Mouse (Mus musculus): Measurements from ENCODE around the gene Emp3. TPM values are rescaled to one million over a fixed set of nuclear protein-coding genes. Genes with fewer than 3 reads are reported as not detected.
"Not testable (repeated sequence)": the region's sequence is repeated elsewhere in the genome, so short reads cannot be mapped to it uniquely, and the experiment has no call there.

Gene Emp3
- total RNA-seq (2014; rRNA removed): 4.9 and 15.3 TPM in 2 replicates
- 33.4 and 45.2 TPM in 2 replicates for polyA plus RNA-seq (2015; fragmentation: Nextera tagmentation; extraction: Ambion mirVana)

DNA sequence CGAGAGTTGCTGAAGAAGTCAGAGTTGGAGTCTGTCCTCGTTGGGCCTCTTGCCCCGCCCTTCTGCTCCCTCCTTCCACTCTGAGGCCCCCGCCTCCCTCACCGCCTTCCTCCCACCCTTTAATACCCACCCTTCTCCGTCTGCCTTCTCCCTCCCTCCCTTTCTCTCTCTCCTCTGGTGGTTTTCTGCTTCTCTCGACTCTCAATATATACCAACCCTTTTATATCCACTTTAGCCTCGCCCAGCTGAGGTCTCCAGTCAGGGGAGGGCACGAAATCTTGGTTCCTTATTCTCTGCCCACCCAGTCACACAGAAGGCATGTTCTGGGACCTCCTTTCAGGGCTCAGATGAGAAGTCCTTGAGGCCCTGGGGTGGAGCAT is at the start of gene Emp3:
TSS of gene Emp3 (minus strand) at position 163 of the 380 bp plus-strand sequence.
- ATAC-seq: no peak
- WGBS: 48% methylated on average over 9 of the region's 9 CpGs
- TF ChIP-seq CTCF (IDR thresholded peaks at IDR 0.05; ENCODE audit: low read depth): no peak

GRCm38 (mm10) chr7:45956611-45957010 is 35.4 kb upstream of the Emp3 start:
- no peak overlapping the region for H3K4me3 ChIP-seq (ENCODE audit: low read length)
- WGBS: 74% methylated on average over 4 of the region's 4 CpGs

More for the DNA sequence above, at the start of gene Emp3:
- no peak for DNase-seq (ENCODE audit: low spot score)
- Histone ChIP-seq H3K4me3 (ENCODE audit: low read length) (peak within 1 kb of the TSS; percentile 7; the same call in 1 of the 2 replicates), H3K4me2 (ENCODE audit: low read depth, low read length) (peak within 1 kb of the TSS; percentile 28; the same call in 1 of the 2 replicates), H3K36me3 (ENCODE audit: insufficient read depth, low read length) (no peaks in the 10 kb centered on the region), H3K27me3 (ENCODE audit: insufficient read depth, low read length) (no peaks in the 10 kb centered on the region), H3K27ac (no peak within 1 kb of the TSS; the same call in 1 of the 2 replicates), H3K9ac (replicated peaks; ENCODE audit: low read length) (no peak within 1 kb of the TSS), H3K9me3 (ENCODE audit: low read length) (no peaks in the 10 kb centered on the region), H3K4me1 (ENCODE audit: insufficient read depth, low read length) (peaks cover 17% of the 10 kb centered on the region)

GRCm38 (mm10) chr7:45949061-45949460 is 27.9 kb upstream of the Emp3 start:
- Histone ChIP-seq H3K9me3 (ENCODE audit: low read length) (no peaks in the 10 kb centered on the region), H3K9ac (replicated peaks; ENCODE audit: low read length) (no peak overlapping the region), H3K27me3 (ENCODE audit: insufficient read depth, low read length) (no peaks in the 10 kb centered on the region), H3K27ac (no peak overlapping the region), H3K4me1 (ENCODE audit: insufficient read depth, low read length) (no peaks in the 10 kb centered on the region), H3K4me2 (ENCODE audit: low read depth, low read length) (no peak overlapping the region), H3K4me3 (ENCODE audit: low read length) (no peak overlapping the region), H3K36me3 (ENCODE audit: insufficient read depth, low read length) (no peaks in the 10 kb centered on the region)
- 64% methylated on average over 4 of the region's 4 CpGs for WGBS
- TF ChIP-seq CTCF (IDR thresholded peaks at IDR 0.05; ENCODE audit: low read depth): no peak
- no peak for DNase-seq (ENCODE audit: low spot score)
- no peak for ATAC-seq

More at GRCm38 (mm10) chr7:45956611-45957010, 35.4 kb upstream of the Emp3 start:
- Histone ChIP-seq H3K27me3 (ENCODE audit: insufficient read depth, low read length) (no peaks in the 10 kb centered on the region), H3K9me3 (ENCODE audit: low read length) (no peaks in the 10 kb centered on the region), H3K9ac (replicated peaks; ENCODE audit: low read length) (no peak overlapping the region), H3K4me1 (ENCODE audit: insufficient read depth, low read length) (no peaks in the 10 kb centered on the region), H3K36me3 (ENCODE audit: insufficient read depth, low read length) (no peaks in the 10 kb centered on the region), H3K27ac (no peak overlapping the region), H3K4me2 (ENCODE audit: low read depth, low read length) (no peak overlapping the region)
- no peak for DNase-seq (ENCODE audit: low spot score)
- no peak for TF ChIP-seq CTCF (IDR thresholded peaks at IDR 0.05; ENCODE audit: low read depth)
- ATAC-seq: no peak

DNA sequence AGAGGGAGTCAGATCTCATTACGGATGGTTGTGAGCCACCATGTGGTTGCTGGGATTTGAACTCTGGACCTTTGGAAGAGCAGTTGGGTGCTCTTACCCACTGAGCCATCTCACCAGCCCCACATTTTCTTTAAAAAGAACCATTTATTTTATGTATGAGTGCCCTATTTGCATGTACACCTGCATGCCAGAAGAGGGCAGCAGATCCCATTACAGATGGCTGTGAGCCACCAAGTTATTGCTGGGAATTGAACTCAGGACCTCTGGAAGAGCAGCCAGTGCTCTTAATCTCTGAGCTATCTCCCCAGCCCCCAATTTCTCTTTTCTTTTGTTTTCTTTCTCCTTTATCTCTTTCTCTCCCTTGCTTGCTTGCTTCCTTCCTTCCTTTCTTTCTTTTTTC is 22.1 kb upstream of the Emp3 start:
- H3K4me2 ChIP-seq (ENCODE audit: low read depth, low read length); H3K9ac ChIP-seq (replicated peaks; ENCODE audit: low read length); ATAC-seq; H3K36me3 ChIP-seq (ENCODE audit: insufficient read depth, low read length); H3K27ac ChIP-seq; H3K4me3 ChIP-seq (ENCODE audit: low read length); H3K27me3 ChIP-seq (ENCODE audit: insufficient read depth, low read length); DNase-seq (ENCODE audit: low spot score); H3K4me1 ChIP-seq (ENCODE audit: insufficient read depth, low read length); H3K9me3 ChIP-seq (ENCODE audit: low read length): not testable (repeated sequence)
- no CpG with 5 or more reads among the region's 1 CpGs for WGBS
- peak; percentile 49 for TF ChIP-seq CTCF (IDR thresholded peaks at IDR 0.05; ENCODE audit: low read depth)

DNA sequence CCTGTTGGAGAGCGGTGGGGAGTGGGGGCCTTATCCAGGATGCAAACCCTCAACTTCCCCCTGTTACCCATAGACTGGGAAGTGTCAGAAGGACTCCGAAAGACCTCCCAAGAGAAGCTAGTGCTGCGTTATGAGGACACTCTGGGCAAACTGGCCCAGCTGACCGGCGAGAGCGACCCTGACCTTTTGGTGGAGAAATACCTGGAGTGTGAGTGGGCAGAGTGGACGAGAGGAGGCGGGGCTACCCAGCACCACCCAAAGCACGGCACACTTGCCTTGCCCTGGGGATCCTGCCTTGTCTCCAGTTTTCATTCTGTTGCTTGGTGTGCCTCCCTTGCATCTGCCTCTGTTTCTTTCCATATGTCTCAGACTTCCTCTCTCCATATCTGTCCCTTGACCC is 20.8 kb upstream of the Emp3 start:
- WGBS: 89% methylated on average over 9 of the region's 9 CpGs
- no peak overlapping the region for H3K4me2 ChIP-seq (ENCODE audit: low read depth, low read length)
- no peak overlapping the region for H3K4me3 ChIP-seq (ENCODE audit: low read length)
- no peak overlapping the region for H3K9ac ChIP-seq (replicated peaks; ENCODE audit: low read length)
- no peak overlapping the region for H3K27ac ChIP-seq
- H3K27me3 ChIP-seq (ENCODE audit: insufficient read depth, low read length): no peaks in the 10 kb centered on the region
- H3K9me3 ChIP-seq (ENCODE audit: low read length): no peaks in the 10 kb centered on the region
- H3K36me3 ChIP-seq (ENCODE audit: insufficient read depth, low read length): no peaks in the 10 kb centered on the region
- no peak for TF ChIP-seq CTCF (IDR thresholded peaks at IDR 0.05; ENCODE audit: low read depth)
- no peak for ATAC-seq
- no peak for DNase-seq (ENCODE audit: low spot score)
- no peaks in the 10 kb centered on the region for H3K4me1 ChIP-seq (ENCODE audit: insufficient read depth, low read length)

DNA sequence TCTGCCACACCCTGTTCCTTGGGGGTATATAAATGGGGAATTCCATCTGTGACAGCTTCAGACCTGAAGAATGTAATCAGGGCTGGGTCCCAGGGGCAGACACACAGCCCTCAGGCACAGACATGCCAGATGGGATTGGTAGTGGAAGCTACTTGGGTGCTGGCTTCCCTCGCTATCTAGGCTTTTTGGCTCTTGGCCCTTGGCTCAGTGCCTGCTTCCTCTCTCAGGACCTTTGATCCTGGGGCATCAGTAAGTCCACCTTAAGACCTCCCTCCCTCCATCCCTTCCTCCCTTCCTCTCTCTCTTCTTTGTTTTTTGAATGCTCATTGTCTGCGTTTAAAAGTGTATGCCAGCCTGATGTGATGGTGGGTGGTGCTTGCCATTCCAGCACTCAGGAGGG is 18.6 kb upstream of the Emp3 start:
- 34% methylated on average over 2 of the region's 2 CpGs for WGBS
- no peak for DNase-seq (ENCODE audit: low spot score)
- TF ChIP-seq CTCF (IDR thresholded peaks at IDR 0.05; ENCODE audit: low read depth): no peak
- H3K4me1 ChIP-seq (ENCODE audit: insufficient read depth, low read length): no peaks in the 10 kb centered on the region
- H3K36me3 ChIP-seq (ENCODE audit: insufficient read depth, low read length): no peaks in the 10 kb centered on the region
- H3K9ac ChIP-seq (replicated peaks; ENCODE audit: low read length): no peak overlapping the region
- ATAC-seq: no peak
- no peak overlapping the region for H3K4me2 ChIP-seq (ENCODE audit: low read depth, low read length)
- no peak overlapping the region for H3K4me3 ChIP-seq (ENCODE audit: low read length)
- no peaks in the 10 kb centered on the region for H3K27me3 ChIP-seq (ENCODE audit: insufficient read depth, low read length)
- H3K9me3 ChIP-seq (ENCODE audit: low read length): no peaks in the 10 kb centered on the region
- no peak overlapping the region for H3K27ac ChIP-seq

GRCm38 (mm10) chr7:45935114-45935513 is 13.9 kb upstream of the Emp3 start:
- ATAC-seq (peak; percentile 70), DNase-seq (ENCODE audit: low spot score) (peak; percentile 82)
- no peak overlapping the region for H3K4me2 ChIP-seq (ENCODE audit: low read depth, low read length)
- no peaks in the 10 kb centered on the region for H3K27me3 ChIP-seq (ENCODE audit: insufficient read depth, low read length)
- no peaks in the 10 kb centered on the region for H3K36me3 ChIP-seq (ENCODE audit: insufficient read depth, low read length)
- no peaks in the 10 kb centered on the region for H3K4me1 ChIP-seq (ENCODE audit: insufficient read depth, low read length)
- no peak overlapping the region for H3K9ac ChIP-seq (replicated peaks; ENCODE audit: low read length)
- TF ChIP-seq CTCF (IDR thresholded peaks at IDR 0.05; ENCODE audit: low read depth): peak; percentile 87
- H3K27ac ChIP-seq: no peak overlapping the region
- 0 out of 2 replicates have a peak, but pooled peaks cover 3% of the 10 kb centered on the region for H3K9me3 ChIP-seq (ENCODE audit: low read length)
- no peak overlapping the region for H3K4me3 ChIP-seq (ENCODE audit: low read length)
- 26% methylated on average over 7 of the region's 7 CpGs for WGBS

- ATAC-seq; H3K4me1 ChIP-seq (ENCODE audit: insufficient read depth, low read length); H3K27me3 ChIP-seq (ENCODE audit: insufficient read depth, low read length); DNase-seq (ENCODE audit: low spot score); H3K4me3 ChIP-seq (ENCODE audit: low read length); H3K36me3 ChIP-seq (ENCODE audit: insufficient read depth, low read length); H3K27ac ChIP-seq; H3K4me2 ChIP-seq (ENCODE audit: low read depth, low read length); H3K9me3 ChIP-seq (ENCODE audit: low read length); H3K9ac ChIP-seq (replicated peaks; ENCODE audit: low read length): not testable (repeated sequence)
- 81% methylated on average over 12 of the region's 12 CpGs for WGBS
Measured at GRCm38 (mm10) chr7:45933766-45934165, 12.6 kb upstream of the Emp3 start.
